Mouse (Mus musculus): ENCODE data around the gene Espl1. TPM values are rescaled to one million over a fixed set of nuclear protein-coding genes. Genes with fewer than 3 reads are reported as not detected.
"Not testable (repeated sequence)": the region's sequence is repeated elsewhere in the genome, so short reads cannot be mapped to it uniquely, and the experiment has no call there.

The Espl1 gene
- polyA plus RNA-seq, 1 experiment = 45.3 TPM

GRCm38 (mm10) chr15:102324654-102325473 is 28.8 kb downstream of the Espl1 start:
- Histone ChIP-seq H3K36me3 (ENCODE audit: control insufficient read depth, insufficient read depth, low read length) (no peaks in the 10 kb centered on the region; the same call in 1 of the 2 replicates), H3K27ac (ENCODE audit: control insufficient read depth, insufficient read depth, low read depth, low read length) (no peak overlapping the region)
- TF ChIP-seq CTCF (IDR thresholded peaks at IDR 0.05; ENCODE audit: control insufficient read depth, insufficient read depth, insufficient replicate concordance, low read depth, low read length) (no peak), POLR2A (IDR thresholded peaks at IDR 0.05; ENCODE audit: control insufficient read depth, low read depth, low read length) (no peak)

GRCm38 (mm10) chr15:102326022-102326576 is 30.0 kb downstream of the Espl1 start, which contains the start of gene Pfdn5:
Pfdn5 (plus strand) TSS chr15:102326116.
- no peaks in the 10 kb centered on the region for H3K27me3 ChIP-seq (ENCODE audit: control insufficient read depth, insufficient read depth, low read length)
- H3K36me3 ChIP-seq (ENCODE audit: control insufficient read depth, insufficient read depth, low read length) = no peaks in the 10 kb centered on the region; the same call in 1 of the 2 replicates
- H3K27ac ChIP-seq (ENCODE audit: control insufficient read depth, insufficient read depth, low read depth, low read length) = peak within 1 kb of the TSS; percentile 83
- peak within 1 kb of the TSS; percentile 95 for H3K4me3 ChIP-seq (ENCODE audit: control insufficient read depth, low read depth, low read length)
- TF ChIP-seq CTCF (IDR thresholded peaks at IDR 0.05; ENCODE audit: control insufficient read depth, insufficient read depth, insufficient replicate concordance, low read depth, low read length) = no peak; the same call in 1 of the 2 replicates
- TF ChIP-seq POLR2A (IDR thresholded peaks at IDR 0.05; ENCODE audit: control insufficient read depth, low read depth, low read length) = peak; percentile 93
- peaks cover 1% of the 10 kb centered on the region; the same call in 1 of the 2 replicates for H3K4me1 ChIP-seq (ENCODE audit: control insufficient read depth, insufficient read depth, low read length)

More at GRCm38 (mm10) chr15:102324654-102325473, 28.8 kb downstream of the Espl1 start:
- Histone ChIP-seq H3K4me1 (ENCODE audit: control insufficient read depth, insufficient read depth, low read length) (no peaks in the 10 kb centered on the region; the same call in 1 of the 2 replicates), H3K4me3 (ENCODE audit: control insufficient read depth, low read depth, low read length) (no peak overlapping the region), H3K27me3 (ENCODE audit: control insufficient read depth, insufficient read depth, low read length) (no peaks in the 10 kb centered on the region)

- Histone ChIP-seq H3K4me3 (ENCODE audit: control insufficient read depth, low read depth, low read length) (peak overlapping the region; percentile 95; the same call in 1 of the 2 replicates), H3K36me3 (ENCODE audit: control insufficient read depth, insufficient read depth, low read length) (no peaks in the 10 kb centered on the region; the same call in 1 of the 2 replicates), H3K4me1 (ENCODE audit: control insufficient read depth, insufficient read depth, low read length) (peaks cover 5% of the 10 kb centered on the region), H3K27me3 (ENCODE audit: control insufficient read depth, insufficient read depth, low read length) (no peaks in the 10 kb centered on the region), H3K27ac (ENCODE audit: control insufficient read depth, insufficient read depth, low read depth, low read length) (no peak overlapping the region; the same call in 1 of the 2 replicates)
- TF ChIP-seq CTCF (IDR thresholded peaks at IDR 0.05; ENCODE audit: control insufficient read depth, insufficient read depth, insufficient replicate concordance, low read depth, low read length) (no peak), POLR2A (IDR thresholded peaks at IDR 0.05; ENCODE audit: control insufficient read depth, low read depth, low read length) (no peak)
These were observed 30.8 kb downstream of the Espl1 start for GRCm38 (mm10) chr15:102326892-102327291.

- H3K27me3 ChIP-seq (ENCODE audit: control insufficient read depth, insufficient read depth, low read length) = no peaks in the 10 kb centered on the region
- peak within 1 kb of the TSS; percentile 84 for H3K27ac ChIP-seq (ENCODE audit: control insufficient read depth, insufficient read depth, low read depth, low read length)
- no peaks in the 10 kb centered on the region for H3K36me3 ChIP-seq (ENCODE audit: control insufficient read depth, insufficient read depth, low read length)
- H3K4me3 ChIP-seq (ENCODE audit: control insufficient read depth, low read depth, low read length) = peak within 1 kb of the TSS; percentile 95
- peaks cover 13% of the 10 kb centered on the region for H3K4me1 ChIP-seq (ENCODE audit: control insufficient read depth, insufficient read depth, low read length)
- TF ChIP-seq CTCF (IDR thresholded peaks at IDR 0.05; ENCODE audit: control insufficient read depth, insufficient read depth, insufficient replicate concordance, low read depth, low read length) (no peak), POLR2A (IDR thresholded peaks at IDR 0.05; ENCODE audit: control insufficient read depth, low read depth, low read length) (peak; percentile 87)
These were observed 35.5 kb downstream of the Espl1 start, which contains the start of gene Myg1 for GRCm38 (mm10) chr15:102331610-102332015. Myg1 (plus strand) TSS chr15:102331709.

GRCm38 (mm10) chr15:102335254-102335653 is 39.2 kb downstream of the Espl1 start:
- no peak for TF ChIP-seq POLR2A (IDR thresholded peaks at IDR 0.05; ENCODE audit: control insufficient read depth, low read depth, low read length)
- TF ChIP-seq CTCF (IDR thresholded peaks at IDR 0.05; ENCODE audit: control insufficient read depth, insufficient read depth, insufficient replicate concordance, low read depth, low read length) = no peak
- peaks cover 1% of the 10 kb centered on the region for H3K36me3 ChIP-seq (ENCODE audit: control insufficient read depth, insufficient read depth, low read length)
- no peak overlapping the region for H3K27ac ChIP-seq (ENCODE audit: control insufficient read depth, insufficient read depth, low read depth, low read length)
- no peak overlapping the region for H3K4me3 ChIP-seq (ENCODE audit: control insufficient read depth, low read depth, low read length)
- H3K27me3 ChIP-seq (ENCODE audit: control insufficient read depth, insufficient read depth, low read length) = no peaks in the 10 kb centered on the region
- peaks cover 13% of the 10 kb centered on the region for H3K4me1 ChIP-seq (ENCODE audit: control insufficient read depth, insufficient read depth, low read length)

GRCm38 (mm10) chr15:102335925-102336324 is 39.9 kb downstream of the Espl1 start:
- not testable (repeated sequence) for H3K36me3 ChIP-seq (ENCODE audit: control insufficient read depth, insufficient read depth, low read length); H3K4me3 ChIP-seq (ENCODE audit: control insufficient read depth, low read depth, low read length); H3K27ac ChIP-seq (ENCODE audit: control insufficient read depth, insufficient read depth, low read depth, low read length); H3K27me3 ChIP-seq (ENCODE audit: control insufficient read depth, insufficient read depth, low read length)
- peaks cover 13% of the 10 kb centered on the region for H3K4me1 ChIP-seq (ENCODE audit: control insufficient read depth, insufficient read depth, low read length)

GRCm38 (mm10) chr15:102336946-102337345 is 40.9 kb downstream of the Espl1 start:
- peaks cover 2% of the 10 kb centered on the region for H3K36me3 ChIP-seq (ENCODE audit: control insufficient read depth, insufficient read depth, low read length)
- H3K27me3 ChIP-seq (ENCODE audit: control insufficient read depth, insufficient read depth, low read length) = no peaks in the 10 kb centered on the region
- TF ChIP-seq POLR2A (IDR thresholded peaks at IDR 0.05; ENCODE audit: control insufficient read depth, low read depth, low read length) = no peak
- TF ChIP-seq CTCF (IDR thresholded peaks at IDR 0.05; ENCODE audit: control insufficient read depth, insufficient read depth, insufficient replicate concordance, low read depth, low read length) = no peak
- H3K4me1 ChIP-seq (ENCODE audit: control insufficient read depth, insufficient read depth, low read length) = peaks cover 8% of the 10 kb centered on the region
- H3K4me3 ChIP-seq (ENCODE audit: control insufficient read depth, low read depth, low read length) = no peak overlapping the region
- H3K27ac ChIP-seq (ENCODE audit: control insufficient read depth, insufficient read depth, low read depth, low read length) = no peak overlapping the region

Measured in testis, adult 2 months (tissue).